Mouse (Mus musculus) ES-Bruce4 (cell line): ENCODE results near the gene Odf4.

Experiments
- CTCF ChIP-seq: IDR thresholded peaks from one replicate; pipeline ENCODE4 v1.8.1; 2011; ENCODE audit warnings: low read depth, low read length
- POLR2A ChIP-seq: IDR thresholded peaks from one replicate; pipeline ENCODE4 v1.8.1; 2011; ENCODE audit warnings: low read length; ENCODE audit not compliant: insufficient read depth

DNA sequence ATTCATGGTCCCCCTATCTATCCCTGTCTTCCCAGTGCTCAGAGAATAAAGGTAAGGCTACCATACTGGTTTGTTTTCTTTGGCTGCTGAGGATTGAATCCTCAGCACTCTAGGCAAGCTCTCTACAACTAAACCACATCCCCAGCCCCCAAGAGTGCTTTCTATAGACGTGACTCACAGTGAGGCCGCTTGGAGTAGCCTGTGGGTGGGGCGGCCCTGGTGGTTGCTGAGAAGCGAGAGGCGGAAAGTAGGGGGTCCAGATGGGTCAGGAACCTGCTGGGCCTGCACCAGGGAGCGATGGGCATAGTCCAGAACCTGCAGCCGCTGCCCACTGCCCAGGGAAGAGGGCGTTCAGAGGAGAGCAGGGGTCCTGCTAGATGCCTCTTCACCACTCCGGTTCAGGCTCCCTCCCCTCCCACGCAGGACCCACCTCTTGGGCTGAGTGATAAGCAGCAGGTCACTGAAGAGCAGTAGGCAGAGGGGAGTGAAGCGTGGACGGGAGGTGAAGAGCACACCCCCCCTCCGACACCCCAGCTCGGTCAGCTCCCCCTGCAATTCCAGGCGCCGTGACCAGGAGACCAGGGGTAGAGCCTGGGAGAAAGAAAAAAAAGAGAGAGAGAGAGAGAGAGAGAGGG is 20.0 kb upstream of the Odf4 start:
- TF ChIP-seq CTCF = no peak
- TF ChIP-seq POLR2A = no peak
